Mouse (Mus musculus) liver, embryonic 13.5 days (tissue): Measurements from ENCODE around the gene Miga1. TPM values are rescaled to one million over a fixed set of nuclear protein-coding genes. Genes with fewer than 3 reads are reported as not detected.

Experiments used
- polyA plus RNA-seq: library from polyadenylated mRNA; unstranded; fragments of >200 nt; fragmentation: Nextera tagmentation; extraction: Ambion mirVana; gene quantifications from 2 replicates; pipeline ENCODE4 v1.2.1, GENCODE M21; 2015

The Miga1 gene
- polyA plus RNA-seq, 1 experiment from 2014 or later = 4.3 TPM

Other genes starting within 250 kb of the Miga1 start
- 12.3 and 21.0 TPM in 2 replicates for gene Gipc2, start 174.2 kb downstream of the Miga1 start, polyA plus RNA-seq
- 35.2 and 46.3 TPM in 2 replicates for gene Dnajb4, start 130.1 kb downstream of the Miga1 start, polyA plus RNA-seq
- 99.4 and 128 TPM in 2 replicates for gene Fubp1, start 130.0 kb downstream of the Miga1 start, polyA plus RNA-seq
- gene Nexn, start 74.1 kb downstream of the Miga1 start, polyA plus RNA-seq = 1.6 and 1.8 TPM in 2 replicates
- gene Usp33, start 6.1 kb upstream of the Miga1 start, polyA plus RNA-seq = 19.5 and 28.1 TPM in 2 replicates
- gene Zzz3, start 55.1 kb upstream of the Miga1 start, polyA plus RNA-seq = 16.3 and 21.2 TPM in 2 replicates